Mouse (Mus musculus): ENCODE results near the gene Kif26b.

- TF ChIP-seq EP300 (IDR thresholded peaks at IDR 0.05) = no peak
- TF ChIP-seq CTCF (IDR thresholded peaks at IDR 0.05) = peak; percentile 8
These were observed 781 bp downstream of the Kif26b start for GRCm38 (mm10) chr1:178529512-178530300.
